ENCODE assay signal across 24 mouse cellular contexts in genomic region chr2:153750363-153750762, GRCm38 (mm10). TPM values are rescaled to one million over a fixed set of nuclear protein-coding genes. Genes with fewer than 3 reads are reported as not detected.
DNase-seq lines count a peak whose midpoint lies in the region; ATAC-seq and TF ChIP-seq lines count a peak whose summit lies in the region.
"Had no signal": no experiment of that assay in that cellular context is flagged by ENCODE, and none has a peak within 500 bp of the region (broad histone marks: within the 10 kb centered on the region; RNA-seq: fewer than 3 reads in every experiment).

No protein-coding gene starts in this region.

- H3K27me3 ChIP-seq in kidney, adult 2 months (replicated peaks; ENCODE audit: control insufficient read depth, insufficient read depth, low read length) = no peaks in the 10 kb centered on the region
- no peaks in the 10 kb centered on the region for H3K27me3 ChIP-seq in midbrain, postnatal 0 days (ENCODE audit: insufficient read depth, low read length)
- H3K27me3 ChIP-seq in midbrain, embryonic 15.5 days (replicated peaks) = no peaks in the 10 kb centered on the region
- H3K27me3 ChIP-seq: CH12.LX; midbrain, embryonic 12.5 days; stomach, embryonic 15.5 days had no signal

- intact Hi-C loops in gastrocnemius, adult 2 months (cut with DNase I) = no loop called here

- H3K4me3 ChIP-seq in gastrocnemius, adult 2 months = no peak overlapping the region
- H3K4me3 ChIP-seq in kidney, adult 2 months (ENCODE audit: insufficient read depth, low read depth, low read length) = no peak overlapping the region
- no peak overlapping the region for H3K4me3 ChIP-seq in midbrain, postnatal 0 days (ENCODE audit: low read depth, low read length)
- H3K4me3 ChIP-seq in midbrain, embryonic 15.5 days = no peak overlapping the region
- H3K4me3 ChIP-seq: forebrain, embryonic 10.5 days; midbrain, embryonic 12.5 days; stomach, embryonic 15.5 days had no signal

- no peaks in the 10 kb centered on the region; the same call in 1 of the 2 replicates for H3K36me3 ChIP-seq in kidney, adult 2 months (ENCODE audit: control insufficient read depth, insufficient read depth, low read length)
- H3K36me3 ChIP-seq in midbrain, postnatal 0 days (ENCODE audit: insufficient read depth, low read length) = peaks cover 8% of the 10 kb centered on the region
- no peaks in the 10 kb centered on the region for H3K36me3 ChIP-seq in midbrain, embryonic 15.5 days (replicated peaks)

- no peak overlapping the region for H3K9ac ChIP-seq in midbrain, postnatal 0 days (replicated peaks; ENCODE audit: low read length, poor library complexity, severe bottlenecking)
- H3K9ac ChIP-seq in midbrain, embryonic 15.5 days = no peak overlapping the region
- H3K9ac ChIP-seq: hindbrain, embryonic 14.5 days; liver, embryonic 14.5 days; midbrain, embryonic 12.5 days; stomach, embryonic 15.5 days had no signal

- H3K4me1 ChIP-seq in kidney, adult 2 months (ENCODE audit: control insufficient read depth, insufficient read depth, low read length) = peaks cover 6% of the 10 kb centered on the region
- H3K4me1 ChIP-seq in midbrain, postnatal 0 days (ENCODE audit: insufficient read depth, low read length) = no peaks in the 10 kb centered on the region
- peaks cover 12% of the 10 kb centered on the region; the same call in 1 of the 2 replicates for H3K4me1 ChIP-seq in midbrain, embryonic 15.5 days
- H3K4me1 ChIP-seq: forebrain, embryonic 10.5 days; stomach, embryonic 15.5 days had no signal

- H3K9me3 ChIP-seq in midbrain, postnatal 0 days (ENCODE audit: low read length) = no peaks in the 10 kb centered on the region
- H3K9me3 ChIP-seq in midbrain, embryonic 15.5 days = no peaks in the 10 kb centered on the region
- H3K9me3 ChIP-seq: forebrain, embryonic 10.5 days; midbrain, embryonic 12.5 days; stomach, embryonic 15.5 days had no signal

- H3K27ac ChIP-seq in gastrocnemius, adult 2 months = peak overlapping the region; percentile 49
- H3K27ac ChIP-seq in kidney, adult 2 months (ENCODE audit: insufficient read depth, low read depth, low read length) = peak overlapping the region; percentile 31; the same call in 1 of the 2 replicates
- H3K27ac ChIP-seq in midbrain, postnatal 0 days (ENCODE audit: low read depth, low read length) = 0 out of 2 replicates have a peak overlapping the region, but pooled peaks have one; percentile 32
- no peak overlapping the region for H3K27ac ChIP-seq in midbrain, embryonic 15.5 days
- H3K27ac ChIP-seq: forebrain, embryonic 10.5 days; hindbrain, embryonic 14.5 days; liver, embryonic 14.5 days; midbrain, embryonic 12.5 days; stomach, embryonic 15.5 days had no signal

- no peak for TF ChIP-seq CTCF in gastrocnemius, adult 2 months (IDR thresholded peaks at IDR 0.05)
- no peak for TF ChIP-seq CTCF in kidney, adult 2 months (conservative IDR thresholded peaks at IDR 0.05; ENCODE audit: insufficient read depth, insufficient read length, low read depth, low read length)
- TF ChIP-seq CTCF in midbrain, postnatal 0 days (IDR thresholded peaks at IDR 0.05) = no peak

- H3K4me2 ChIP-seq in midbrain, postnatal 0 days (ENCODE audit: low read depth, low read length, poor library complexity, severe bottlenecking) = no peak overlapping the region
- H3K4me2 ChIP-seq in midbrain, embryonic 15.5 days = no peak overlapping the region
- H3K4me2 ChIP-seq: hindbrain, embryonic 14.5 days; midbrain, embryonic 12.5 days; stomach, embryonic 15.5 days had no signal

- ATAC-seq in midbrain, postnatal 0 days (ENCODE audit: low FRiP score) = no peak
- ATAC-seq in midbrain, embryonic 15.5 days (replicated peaks) = no peak
- ATAC-seq: activated CD4-positive, CD25-positive, alpha-beta regulatory T cell, adult 4 months; intestine, postnatal 0 days had no signal

- DNase-seq in gastrocnemius, adult 2 months = no peak
- no peak for DNase-seq in gastrocnemius, postnatal 4 days (ENCODE audit: low spot score in 2 of 2)
- DNase-seq in kidney, adult 2 months = no peak
- no peak for DNase-seq in kidney, adult 8-10 months
- DNase-seq in midbrain, postnatal 0 days (ENCODE audit: low spot score) = no peak
- no peak for DNase-seq in thymus, postnatal 0 days (ENCODE audit: low spot score)
- DNase-seq in thymus, postnatal 25 days = no peak
- DNase-seq: cerebellum, adult 11-12 months; cerebellum, postnatal 36 days; gastrocnemius, postnatal 36 days; kidney, postnatal 36 days; spleen, adult 18-20 months had no signal

- 70% methylated on average over 2 of the region's 2 CpGs for WGBS in kidney, adult 2 months
- WGBS in midbrain, postnatal 0 days = 75% methylated on average over 2 of the region's 2 CpGs
- WGBS in midbrain, embryonic 15.5 days = 80% methylated on average over 2 of the region's 2 CpGs

- TF ChIP-seq POLR2A in kidney, adult 2 months (IDR thresholded peaks at IDR 0.05; ENCODE audit: low read depth, low read length) = no peak

RNA-seq across cellular contexts. Expression of gene Mapre1, which starts 9.3 kb away (rescaled TPM):
- 10 to 100 TPM; 32.8 to 41.3 TPM for total RNA-seq in gastrocnemius, adult 2 months (2021)
- total RNA-seq in gastrocnemius, postnatal 4 days (2021) = 100 to 1,000 TPM; 110 to 127 TPM
- 8.2 and 11.2 TPM in 2 replicates for polyA plus RNA-seq in kidney, adult 2 months (2012; rRNA removed)
- total RNA-seq in midbrain, postnatal 0 days (2014; rRNA removed) = 91.8 and 112 TPM in 2 replicates
- 346 and 372 TPM in 2 replicates for polyA plus RNA-seq in midbrain, postnatal 0 days (2015; fragmentation: Nextera tagmentation; extraction: Ambion mirVana)
- polyA plus RNA-seq in midbrain, embryonic 15.5 days (2015; fragmentation: Nextera tagmentation; extraction: Ambion mirVana) = 333 and 370 TPM in 2 replicates
- polyA plus RNA-seq in thymus, postnatal 0 days (2015; fragmentation: Nextera tagmentation; extraction: Ambion mirVana) = 281 and 293 TPM in 2 replicates

RNA-seq across cellular contexts. Expression of gene Efcab8, which starts 29.4 kb away (rescaled TPM):
- not detected for total RNA-seq in gastrocnemius, adult 2 months (2021)
- total RNA-seq in gastrocnemius, postnatal 4 days (2021) = under 1 TPM; 0.26 to 0.34 TPM
- 0.14 and 0.20 TPM in 2 replicates for polyA plus RNA-seq in kidney, adult 2 months (2012; rRNA removed)
- total RNA-seq in midbrain, postnatal 0 days (2014; rRNA removed) = 0.24 TPM in 1 of 2 replicates, not detected in the other
- polyA plus RNA-seq in midbrain, postnatal 0 days (2015; fragmentation: Nextera tagmentation; extraction: Ambion mirVana) = not detected in 2 replicates
- 0.04 TPM in 2 replicates for polyA plus RNA-seq in midbrain, embryonic 15.5 days (2015; fragmentation: Nextera tagmentation; extraction: Ambion mirVana)
- polyA plus RNA-seq in thymus, postnatal 0 days (2015; fragmentation: Nextera tagmentation; extraction: Ambion mirVana) = 0.57 and 0.85 TPM in 2 replicates
- total RNA-seq: gastrocnemius, postnatal 36 days had no signal
- polyA plus RNA-seq: embryonic facial prominence, embryonic 11.5 days; forebrain, embryonic 10.5 days; hindbrain, embryonic 14.5 days; midbrain, embryonic 12.5 days had no signal

RNA-seq across cellular contexts. Expression of gene Dnmt3c, which starts 53.9 kb away (rescaled TPM):
- total RNA-seq in gastrocnemius, adult 2 months (2021) = not detected
- total RNA-seq in gastrocnemius, postnatal 4 days (2021) = under 1 TPM in 1 of 2 experiments, not detected in 1; 0.83 TPM
- polyA plus RNA-seq in kidney, adult 2 months (2012; rRNA removed) = 0.07 TPM in 1 of 2 replicates, not detected in the other
- not detected in 2 replicates for total RNA-seq in midbrain, postnatal 0 days (2014; rRNA removed)
- not detected in 2 replicates for polyA plus RNA-seq in midbrain, postnatal 0 days (2015; fragmentation: Nextera tagmentation; extraction: Ambion mirVana)
- 0.13 TPM in 1 of 2 replicates, not detected in the other for polyA plus RNA-seq in midbrain, embryonic 15.5 days (2015; fragmentation: Nextera tagmentation; extraction: Ambion mirVana)
- polyA plus RNA-seq in thymus, postnatal 0 days (2015; fragmentation: Nextera tagmentation; extraction: Ambion mirVana) = not detected in 2 replicates
- total RNA-seq: adrenal gland, postnatal 4 days; gastrocnemius, postnatal 36 days; left cerebral cortex, postnatal 25 days had no signal
- polyA plus RNA-seq: activated CD4-positive, CD25-positive, alpha-beta regulatory T cell, adult 4 months; embryonic facial prominence, embryonic 11.5 days; forebrain, embryonic 10.5 days; intestine, postnatal 0 days; midbrain, embryonic 12.5 days had no signal

Comparison
In these comparisons a context has a peak if more than half of its experiments do, and no peak if none do; other contexts are left out.
1. RNA of gene Mapre1, which starts 9.3 kb away (polyA plus RNA-seq): 346 to 372 TPM in midbrain, postnatal 0 days, 333 to 370 TPM in midbrain, embryonic 15.5 days and 281 to 293 TPM in thymus, postnatal 0 days; 8.2 to 11.2 TPM in kidney, adult 2 months; every median in the first group is over 10 times any median in the second.